Mouse (Mus musculus) E14TG2a.4 (cell line): Measurements from ENCODE around the gene Myo18b.

Experiments
- H3K27me3 ChIP-seq: 2 replicates; pipeline ENCODE4 v1.6.1; 2014; ENCODE audit warnings: low read length, control low read depth; ENCODE audit not compliant: insufficient read depth
- H3K36me3 ChIP-seq: 2 replicates; pipeline ENCODE4 v1.6.1; 2014; ENCODE audit warnings: low read length, control low read depth; ENCODE audit not compliant: insufficient read depth
- H3K4me1 ChIP-seq: replicated peaks from 2 replicates; pipeline ENCODE4 v1.6.1; 2014; ENCODE audit warnings: low read depth, low read length, control low read depth
- H3K4me3 ChIP-seq: replicated peaks from 2 replicates; pipeline ENCODE4 v1.5.1; 2014; ENCODE audit warnings: mild to moderate bottlenecking, low read length
- H3K9me3 ChIP-seq: 2 replicates; pipeline ENCODE4 v1.6.1; 2014; ENCODE audit warnings: low read length, control low read depth
- CTCF ChIP-seq: conservative IDR thresholded peaks from 2 replicates; pipeline ENCODE4 v1.5.1; 2014; ENCODE audit warnings: low read length
- NANOG ChIP-seq: IDR thresholded peaks from 2 replicates; pipeline ENCODE4 v1.6.1; 2014; ENCODE audit warnings: borderline replicate concordance, low read length, mixed read lengths
- POU5F1 ChIP-seq: IDR thresholded peaks from 2 replicates; pipeline ENCODE4 v1.6.1; 2014; ENCODE audit warnings: low read length, borderline replicate concordance

Myo18b gene

GRCm38 (mm10) chr5:112740651-112741050, 155.5 kb downstream of the Myo18b start:
- TF ChIP-seq NANOG (no peak), CTCF (peak; percentile 22; the same call in 1 of the 2 replicates)

GRCm38 (mm10) chr5:112735040-112735439, 161.1 kb downstream of the Myo18b start:
- Histone ChIP-seq H3K9me3 (no peaks in the 10 kb centered on the region), H3K4me3 (no peak overlapping the region), H3K36me3 (no peaks in the 10 kb centered on the region), H3K4me1 (no peaks in the 10 kb centered on the region), H3K27me3 (0 out of 2 replicates have a peak, but pooled peaks cover 7% of the 10 kb centered on the region)
- TF ChIP-seq NANOG (no peak), POU5F1 (no peak), CTCF (no peak)

More at GRCm38 (mm10) chr5:112740651-112741050, 155.5 kb downstream of the Myo18b start:
- Histone ChIP-seq H3K4me1 (no peaks in the 10 kb centered on the region), H3K9me3 (no peaks in the 10 kb centered on the region), H3K36me3 (no peaks in the 10 kb centered on the region), H3K4me3 (no peak overlapping the region), H3K27me3 (0 out of 2 replicates have a peak, but pooled peaks cover 8% of the 10 kb centered on the region)

DNA sequence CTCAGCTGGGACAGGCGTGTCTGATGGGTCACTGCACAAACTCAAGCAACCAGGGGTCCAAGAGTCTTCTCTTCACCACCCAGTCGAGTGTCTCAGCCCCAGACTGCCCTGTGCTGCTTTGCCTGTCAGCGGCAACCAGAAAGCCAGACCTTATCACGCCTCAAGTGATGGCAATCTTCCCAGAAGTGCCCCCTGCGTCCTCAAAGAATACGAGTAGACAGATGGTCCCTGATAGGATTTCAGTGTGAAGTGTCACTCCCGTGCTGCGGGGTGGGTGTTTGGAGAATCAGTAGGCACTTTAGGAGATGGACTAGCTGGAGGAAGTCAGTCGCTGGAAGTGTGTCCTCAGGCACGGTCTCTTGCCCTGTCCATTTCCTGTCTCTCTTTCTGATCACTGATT, 165.6 kb downstream of the Myo18b start:
- no peak for TF ChIP-seq CTCF
- no peak for TF ChIP-seq NANOG
- TF ChIP-seq POU5F1 = no peak
- Histone ChIP-seq H3K4me1 (no peaks in the 10 kb centered on the region), H3K9me3 (no peaks in the 10 kb centered on the region), H3K36me3 (no peaks in the 10 kb centered on the region), H3K4me3 (no peak overlapping the region), H3K27me3 (0 out of 2 replicates have a peak, but pooled peaks cover 4% of the 10 kb centered on the region)

GRCm38 (mm10) chr5:112728432-112728831, 167.7 kb downstream of the Myo18b start:
- Histone ChIP-seq H3K4me1 (no peaks in the 10 kb centered on the region), H3K36me3 (no peaks in the 10 kb centered on the region), H3K27me3 (no peaks in the 10 kb centered on the region), H3K9me3 (no peaks in the 10 kb centered on the region), H3K4me3 (no peak overlapping the region)
- TF ChIP-seq POU5F1 (no peak), NANOG (no peak), CTCF (no peak)

GRCm38 (mm10) chr5:112718655-112719306, 177.4 kb downstream of the Myo18b start:
- no peak for TF ChIP-seq POU5F1
- no peak for TF ChIP-seq CTCF
- no peak for TF ChIP-seq NANOG
- Histone ChIP-seq H3K4me3 (no peak overlapping the region), H3K27me3 (peaks cover 13% of the 10 kb centered on the region), H3K4me1 (peaks cover 5% of the 10 kb centered on the region), H3K36me3 (no peaks in the 10 kb centered on the region), H3K9me3 (no peaks in the 10 kb centered on the region)

DNA sequence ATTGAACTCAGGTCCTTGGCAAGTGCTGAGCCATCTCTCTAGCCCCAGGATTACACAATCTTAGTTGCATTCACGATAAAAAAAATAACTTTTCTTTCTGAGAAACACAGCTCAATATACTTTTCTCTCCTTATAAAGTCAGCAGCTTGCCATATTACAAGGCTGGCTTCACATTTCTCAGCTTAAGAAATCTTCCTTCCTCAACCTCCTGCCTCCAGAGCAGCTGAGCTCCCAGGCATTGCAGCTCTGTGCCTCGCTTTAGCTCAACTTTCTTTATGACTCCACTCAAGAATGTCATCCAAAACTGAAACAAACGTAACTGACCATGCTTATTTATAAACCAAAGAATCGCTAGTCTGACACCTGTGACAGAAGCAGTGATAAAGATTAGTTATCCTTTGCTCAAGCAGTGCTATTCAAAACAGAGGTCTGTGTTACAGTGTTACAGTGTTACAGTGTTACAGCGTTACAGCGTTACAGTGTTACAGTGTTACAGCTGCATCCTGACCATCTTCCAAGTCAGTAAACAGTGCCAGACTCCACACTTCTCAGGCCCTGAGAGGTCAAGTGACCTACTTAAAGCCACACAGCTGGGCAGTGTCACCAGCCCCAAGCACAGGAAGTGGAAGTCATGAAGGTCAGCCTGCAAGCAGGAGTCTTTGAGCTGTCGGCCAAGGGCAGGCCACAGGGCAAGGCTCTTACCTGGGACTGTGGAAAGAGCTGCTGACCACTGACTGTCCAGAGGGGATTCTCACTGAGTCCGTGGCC, 181.3 kb downstream of the Myo18b start:
- Histone ChIP-seq H3K4me1 (peaks cover 5% of the 10 kb centered on the region), H3K9me3 (peaks cover 2% of the 10 kb centered on the region; the same call in 1 of the 2 replicates), H3K4me3 (no peak overlapping the region), H3K27me3 (peaks cover 13% of the 10 kb centered on the region), H3K36me3 (no peaks in the 10 kb centered on the region)
- no peak for TF ChIP-seq NANOG

- TF ChIP-seq CTCF (no peak), POU5F1 (no peak; the same call in 1 of the 2 replicates), NANOG (no peak)
- no peak overlapping the region for H3K4me3 ChIP-seq
- no peaks in the 10 kb centered on the region for H3K36me3 ChIP-seq
- peaks cover 5% of the 10 kb centered on the region; the same call in 1 of the 2 replicates for H3K9me3 ChIP-seq
- no peaks in the 10 kb centered on the region; the same call in 1 of the 2 replicates for H3K27me3 ChIP-seq
- H3K4me1 ChIP-seq = no peaks in the 10 kb centered on the region
These were observed 186.3 kb downstream of the Myo18b start for GRCm38 (mm10) chr5:112709831-112710230.

DNA sequence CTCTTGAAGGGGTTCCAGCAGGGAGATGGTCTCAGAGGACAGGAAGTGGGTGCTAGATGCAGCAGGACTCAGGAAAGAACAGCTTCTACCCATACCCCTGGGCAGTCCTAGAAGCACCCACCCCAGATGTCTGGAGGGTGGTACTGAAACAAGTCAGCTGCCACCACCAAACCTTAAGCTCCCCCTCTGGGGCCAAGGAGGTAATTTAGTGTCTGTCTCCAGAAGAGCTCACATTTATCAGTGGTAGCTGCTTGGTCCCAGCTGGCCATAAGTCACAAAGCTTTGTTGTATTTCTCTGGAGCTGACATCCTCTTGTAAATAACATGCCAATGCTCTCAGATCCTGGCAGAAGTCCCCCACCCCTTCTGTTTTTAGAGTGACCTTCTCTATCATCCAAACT, 187.7 kb downstream of the Myo18b start:
- Histone ChIP-seq H3K4me1 (no peaks in the 10 kb centered on the region), H3K9me3 (peaks cover 5% of the 10 kb centered on the region; the same call in 1 of the 2 replicates), H3K4me3 (no peak overlapping the region), H3K27me3 (peaks cover 2% of the 10 kb centered on the region; the same call in 1 of the 2 replicates), H3K36me3 (no peaks in the 10 kb centered on the region)
- no peak for TF ChIP-seq NANOG
- no peak for TF ChIP-seq POU5F1
- no peak for TF ChIP-seq CTCF
